Mouse (Mus musculus): Measurements from ENCODE around the gene Vwa2. TPM values are rescaled to one million over a fixed set of nuclear protein-coding genes. Genes with fewer than 3 reads are reported as not detected.

Gene Vwa2
- total RNA-seq (2023) = not detected

DNA sequence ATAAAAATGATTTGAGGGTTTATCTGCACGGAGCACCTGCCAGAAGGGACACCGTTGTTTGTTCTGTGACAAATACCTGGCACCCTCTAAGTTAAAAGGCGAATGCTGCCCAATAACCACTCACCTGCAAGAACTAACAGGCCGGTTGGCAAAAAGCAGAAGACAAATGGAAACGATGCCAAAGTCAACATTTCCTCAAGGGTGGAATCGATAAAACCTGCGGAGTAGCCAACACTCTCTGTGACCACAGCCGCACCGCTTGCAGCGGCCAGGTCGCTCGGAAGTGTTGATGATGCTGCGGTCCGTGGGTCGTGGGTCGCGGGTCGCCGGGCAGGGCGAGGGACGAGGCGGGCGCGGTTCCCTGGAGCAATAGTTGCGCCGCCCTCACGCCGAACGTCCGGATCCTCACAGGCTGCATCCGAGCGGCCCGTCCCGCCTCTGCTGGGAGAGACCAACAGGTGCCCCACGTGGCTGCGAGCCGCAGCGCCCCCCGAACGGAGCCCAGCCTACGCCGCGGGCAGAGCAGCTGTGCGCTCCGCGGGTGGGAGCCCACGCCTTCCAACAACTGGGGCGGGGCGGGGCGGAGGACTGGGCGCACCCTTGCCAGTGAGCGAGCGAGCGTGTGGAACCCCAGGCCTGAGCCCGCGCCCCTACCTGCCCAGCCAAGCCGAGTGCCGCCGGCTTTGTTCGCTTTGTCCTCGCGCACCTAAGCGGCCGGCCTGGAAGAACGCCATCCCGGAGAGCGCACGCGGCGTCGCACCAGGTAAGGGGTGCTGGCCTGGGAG lies at the start of gene Vwa2:
TSS of gene Vwa2 (plus strand) at position 434 of the 785 bp plus-strand sequence.

DNA sequence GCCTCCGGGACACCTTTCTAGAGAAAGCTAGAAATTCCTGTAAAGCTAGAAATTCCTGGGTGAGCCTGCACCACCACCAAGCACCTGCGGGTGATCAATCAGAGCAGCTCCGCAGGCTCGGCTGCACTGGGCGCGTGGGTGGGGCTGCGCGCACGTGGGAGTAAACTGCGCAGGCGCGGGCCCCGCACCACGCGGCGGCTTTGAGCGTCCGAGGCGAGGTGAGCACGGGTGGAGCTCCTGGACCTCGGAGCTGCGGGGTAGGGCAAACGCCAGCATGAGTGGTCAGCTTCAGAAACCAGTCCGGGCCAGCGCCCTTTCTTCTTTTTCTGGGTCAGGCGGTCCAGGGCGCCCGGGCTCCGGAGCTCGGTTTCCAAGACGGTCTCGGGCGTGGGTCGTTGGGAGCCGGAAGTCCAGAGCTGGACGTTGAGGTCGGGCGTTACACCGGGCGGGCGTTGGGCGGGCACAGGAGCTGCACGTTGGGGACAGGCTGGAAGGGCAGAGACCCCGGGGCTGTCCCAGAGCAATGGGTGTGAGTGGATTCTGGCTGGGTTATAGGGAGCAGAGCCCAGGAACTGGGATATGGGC lies 47.9 kb upstream of the Vwa2 start, which contains the start of gene Tdrd1:
TSS of gene Tdrd1 (plus strand) at position 163 of the 585 bp plus-strand sequence.

Other genes with a start within 250 kb of the Vwa2 start
- gene Adrb1, start 152.1 kb upstream of the Vwa2 start, total RNA-seq (2023) = under 1 TPM; 0.18 to 0.26 TPM
- gene Ccdc186, start 52.1 kb upstream of the Vwa2 start, total RNA-seq (2023) = 10 to 100 TPM; 21.5 to 21.6 TPM
- not detected for gene Tdrd1, start 48.0 kb upstream of the Vwa2 start, total RNA-seq (2023)
- not detected for gene Afap1l2, start 134.0 kb downstream of the Vwa2 start, total RNA-seq (2023)